Mouse (Mus musculus) embryonic facial prominence, embryonic 12.5 days (tissue): ENCODE results near the gene Ttc16. TPM values are rescaled to one million over a fixed set of nuclear protein-coding genes. Genes with fewer than 3 reads are reported as not detected.
A peak's percentile ranks its signal among the peaks of the same experiment; 100 is the strongest.

Experiments
- ATAC-seq: fragments of 200-750 bp; cut with Nextera tagmentation; 2 replicates; pipeline ENCODE4 v1.8.0; 2017; ENCODE audit not compliant: insufficient number of reproducible peaks, insufficient read depth, low FRiP score, low TSS enrichment
- H3K27ac ChIP-seq: fragments of 300-500 bp; sonication (generic); 2 replicates; pipeline ENCODE4 v1.5.1; 2016; ENCODE audit warnings: mild to moderate bottlenecking
- H3K27me3 ChIP-seq: fragments of 300-500 bp; sonication (generic); 2 replicates; pipeline ENCODE4 v1.6.1; 2016; ENCODE audit warnings: mild to moderate bottlenecking, moderate library complexity
- H3K36me3 ChIP-seq: fragments of 300-500 bp; sonication (generic); 2 replicates; pipeline ENCODE4 v1.6.1; 2016; ENCODE audit warnings: mild to moderate bottlenecking
- H3K4me1 ChIP-seq: fragments of 300-500 bp; sonication (generic); 2 replicates; pipeline ENCODE4 v1.6.1; 2016
- H3K4me2 ChIP-seq: fragments of 300-500 bp; sonication (generic); replicated peaks from 2 replicates; pipeline ENCODE4 v1.6.1; 2016; ENCODE audit warnings: mild to moderate bottlenecking, moderate library complexity
- H3K4me3 ChIP-seq: fragments of 300-500 bp; sonication (generic); 2 replicates; pipeline ENCODE4 v1.5.1; 2016; ENCODE audit warnings: mild to moderate bottlenecking
- H3K9ac ChIP-seq: fragments of 300-500 bp; sonication (generic); 2 replicates; pipeline ENCODE4 v1.6.1; 2016; ENCODE audit warnings: mild to moderate bottlenecking, moderate library complexity
- H3K9me3 ChIP-seq: fragments of 300-500 bp; sonication (generic); 2 replicates; pipeline ENCODE4 v1.6.1; 2016; ENCODE audit warnings: mild to moderate bottlenecking, moderate library complexity
- WGBS: fragments of 180-500 bp; shearing (Covaris S2); methylation state at CpG from one replicate; pipeline ENCODE4 v1.1.7; 2016; 5-methylcytosine and 5-hydroxymethylcytosine counted together
- polyA plus RNA-seq: library from polyadenylated mRNA; unstranded; fragments of >200 nt; fragmentation: Nextera tagmentation; extraction: Ambion mirVana; gene quantifications from 2 replicates; pipeline ENCODE4 v1.2.1, GENCODE M21; 2016

Ttc16 gene
- 0.23 and 0.34 TPM in 2 replicates for polyA plus RNA-seq

GRCm38 (mm10) chr2:32775359-32776074, at the start of gene Ttc16, which contains the start of gene Ptrh1:
Gene Ttc16, minus strand, starts transcription at chr2:32775633.
Gene Ptrh1, plus strand, starts transcription at chr2:32775786.
- H3K27me3 ChIP-seq, result 0 out of 2 replicates have a peak, but pooled peaks cover 4% of the 10 kb centered on the region
- peak within 1 kb of the TSS; percentile 73 for H3K4me2 ChIP-seq
- ATAC-seq, result peak; percentile 89
- H3K36me3 ChIP-seq, result no peaks in the 10 kb centered on the region
- H3K4me1 ChIP-seq, result peaks cover 15% of the 10 kb centered on the region
- H3K4me3 ChIP-seq, result peak within 1 kb of the TSS; percentile 53
- WGBS, result under 1% methylated on average over 46 of the region's 46 CpGs
- no peak within 1 kb of the TSS for H3K27ac ChIP-seq
- H3K9me3 ChIP-seq, result no peaks in the 10 kb centered on the region
- H3K9ac ChIP-seq, result peak within 1 kb of the TSS; percentile 44

GRCm38 (mm10) chr2:32824778-32825177, 49.3 kb upstream of the Ttc16 start:
- no peak for ATAC-seq
- H3K36me3 ChIP-seq, result no peaks in the 10 kb centered on the region
- H3K27me3 ChIP-seq, result no peaks in the 10 kb centered on the region
- no peaks in the 10 kb centered on the region for H3K9me3 ChIP-seq
- peaks cover 16% of the 10 kb centered on the region for H3K4me1 ChIP-seq
- H3K9ac ChIP-seq, result no peak overlapping the region
- 0 out of 2 replicates have a peak overlapping the region, but pooled peaks have one; percentile 2 for H3K27ac ChIP-seq
- H3K4me2 ChIP-seq, result no peak overlapping the region
- 83% methylated on average over 1 of the region's 1 CpGs for WGBS
- no peak overlapping the region for H3K4me3 ChIP-seq

- Histone ChIP-seq H3K4me1 (peaks cover 16% of the 10 kb centered on the region), H3K36me3 (no peaks in the 10 kb centered on the region), H3K27me3 (no peaks in the 10 kb centered on the region), H3K4me2 (no peak overlapping the region), H3K9ac (no peak overlapping the region), H3K9me3 (no peaks in the 10 kb centered on the region), H3K4me3 (no peak overlapping the region), H3K27ac (0 out of 2 replicates have a peak overlapping the region, but pooled peaks have one; percentile 2)
- 32% methylated on average over 8 of the region's 8 CpGs for WGBS
- no peak for ATAC-seq
Observed at GRCm38 (mm10) chr2:32824181-32824580, 48.7 kb upstream of the Ttc16 start.

- 56% methylated on average over 8 of the region's 8 CpGs for WGBS
- H3K4me3 ChIP-seq, result no peak overlapping the region
- no peak overlapping the region for H3K4me2 ChIP-seq
- H3K36me3 ChIP-seq, result no peaks in the 10 kb centered on the region
- H3K9ac ChIP-seq, result peak overlapping the region; percentile 7; the same call in 1 of the 2 replicates
- H3K9me3 ChIP-seq, result no peaks in the 10 kb centered on the region
- H3K4me1 ChIP-seq, result peaks cover 16% of the 10 kb centered on the region
- no peak for ATAC-seq
- H3K27ac ChIP-seq, result 0 out of 2 replicates have a peak overlapping the region, but pooled peaks have one; percentile 23
- H3K27me3 ChIP-seq, result no peaks in the 10 kb centered on the region
Observed at GRCm38 (mm10) chr2:32823579-32824154, 48.2 kb upstream of the Ttc16 start.

GRCm38 (mm10) chr2:32823153-32823552, 47.7 kb upstream of the Ttc16 start:
- no peak overlapping the region for H3K4me2 ChIP-seq
- no peak overlapping the region for H3K4me3 ChIP-seq
- peaks cover 16% of the 10 kb centered on the region for H3K4me1 ChIP-seq
- 40% methylated on average over 11 of the region's 11 CpGs for WGBS
- no peaks in the 10 kb centered on the region for H3K27me3 ChIP-seq
- peak overlapping the region; percentile 7; the same call in 1 of the 2 replicates for H3K9ac ChIP-seq
- no peaks in the 10 kb centered on the region for H3K9me3 ChIP-seq
- peaks cover 2% of the 10 kb centered on the region; the same call in 1 of the 2 replicates for H3K36me3 ChIP-seq
- 0 out of 2 replicates have a peak overlapping the region, but pooled peaks have one; percentile 23 for H3K27ac ChIP-seq
- no peak for ATAC-seq

- H3K4me2 ChIP-seq, result no peak overlapping the region
- 72% methylated on average over 6 of the region's 6 CpGs for WGBS
- no peaks in the 10 kb centered on the region for H3K27me3 ChIP-seq
- H3K36me3 ChIP-seq, result peaks cover 5% of the 10 kb centered on the region; the same call in 1 of the 2 replicates
- H3K4me1 ChIP-seq, result peaks cover 16% of the 10 kb centered on the region
- no peak overlapping the region for H3K4me3 ChIP-seq
- H3K9ac ChIP-seq, result no peak overlapping the region
- no peak for ATAC-seq
- H3K27ac ChIP-seq, result no peak overlapping the region
- H3K9me3 ChIP-seq, result no peaks in the 10 kb centered on the region
Observed at GRCm38 (mm10) chr2:32822643-32823042, 47.2 kb upstream of the Ttc16 start.

- Histone ChIP-seq H3K4me1 (peaks cover 16% of the 10 kb centered on the region), H3K36me3 (peaks cover 5% of the 10 kb centered on the region; the same call in 1 of the 2 replicates), H3K27me3 (no peaks in the 10 kb centered on the region), H3K27ac (no peak overlapping the region), H3K9ac (no peak overlapping the region), H3K4me3 (no peak overlapping the region), H3K4me2 (no peak overlapping the region), H3K9me3 (no peaks in the 10 kb centered on the region)
- no peak for ATAC-seq
- 72% methylated on average over 11 of the region's 11 CpGs for WGBS
Observed at GRCm38 (mm10) chr2:32821041-32821802, 45.8 kb upstream of the Ttc16 start.

- Histone ChIP-seq H3K9me3 (no peaks in the 10 kb centered on the region), H3K36me3 (peaks cover 11% of the 10 kb centered on the region; the same call in 1 of the 2 replicates), H3K4me1 (peaks cover 3% of the 10 kb centered on the region; the same call in 1 of the 2 replicates), H3K27me3 (no peaks in the 10 kb centered on the region), H3K9ac (no peak overlapping the region), H3K4me2 (no peak overlapping the region), H3K27ac (no peak overlapping the region), H3K4me3 (no peak overlapping the region)
- WGBS, result 96% methylated on average over 5 of the region's 5 CpGs
- ATAC-seq, result no peak
Observed at GRCm38 (mm10) chr2:32818208-32818607, 42.8 kb upstream of the Ttc16 start.

GRCm38 (mm10) chr2:32817589-32817988, 42.2 kb upstream of the Ttc16 start:
- Histone ChIP-seq H3K27me3 (no peaks in the 10 kb centered on the region), H3K36me3 (peaks cover 17% of the 10 kb centered on the region; the same call in 1 of the 2 replicates), H3K4me2 (no peak overlapping the region), H3K4me1 (no peaks in the 10 kb centered on the region), H3K27ac (no peak overlapping the region), H3K4me3 (no peak overlapping the region), H3K9ac (no peak overlapping the region), H3K9me3 (no peaks in the 10 kb centered on the region)
- WGBS, result 71% methylated on average over 7 of the region's 7 CpGs
- ATAC-seq, result no peak

GRCm38 (mm10) chr2:32816946-32817581, 41.6 kb upstream of the Ttc16 start:
- ATAC-seq, result no peak
- no peaks in the 10 kb centered on the region for H3K27me3 ChIP-seq
- H3K4me3 ChIP-seq, result no peak overlapping the region
- H3K4me1 ChIP-seq, result no peaks in the 10 kb centered on the region
- H3K36me3 ChIP-seq, result peaks cover 18% of the 10 kb centered on the region; the same call in 1 of the 2 replicates
- WGBS, result 67% methylated on average over 17 of the region's 17 CpGs
- H3K9me3 ChIP-seq, result no peaks in the 10 kb centered on the region
- H3K27ac ChIP-seq, result no peak overlapping the region
- no peak overlapping the region for H3K4me2 ChIP-seq
- H3K9ac ChIP-seq, result no peak overlapping the region

GRCm38 (mm10) chr2:32816497-32816896, 41.1 kb upstream of the Ttc16 start:
- Histone ChIP-seq H3K4me3 (no peak overlapping the region), H3K36me3 (peaks cover 20% of the 10 kb centered on the region; the same call in 1 of the 2 replicates), H3K9me3 (no peaks in the 10 kb centered on the region), H3K4me1 (no peaks in the 10 kb centered on the region), H3K9ac (no peak overlapping the region), H3K27ac (no peak overlapping the region), H3K4me2 (no peak overlapping the region), H3K27me3 (no peaks in the 10 kb centered on the region)
- ATAC-seq, result no peak
- WGBS, result 96% methylated on average over 2 of the region's 2 CpGs
